Mouse (Mus musculus): ENCODE measurements around the gene Ttll8.

The Ttll8 gene

GRCm38 (mm10) chr15:88859206-88859970 lies 94.8 kb downstream of the Ttll8 start:
- DNase-seq (ENCODE audit: low spot score), result no peak

GRCm38 (mm10) chr15:88858707-88859106 lies 95.5 kb downstream of the Ttll8 start:
- no peak for DNase-seq (ENCODE audit: low spot score)

GRCm38 (mm10) chr15:88858141-88858541 lies 96.1 kb downstream of the Ttll8 start:
- DNase-seq (ENCODE audit: low spot score), result no peak

DNA sequence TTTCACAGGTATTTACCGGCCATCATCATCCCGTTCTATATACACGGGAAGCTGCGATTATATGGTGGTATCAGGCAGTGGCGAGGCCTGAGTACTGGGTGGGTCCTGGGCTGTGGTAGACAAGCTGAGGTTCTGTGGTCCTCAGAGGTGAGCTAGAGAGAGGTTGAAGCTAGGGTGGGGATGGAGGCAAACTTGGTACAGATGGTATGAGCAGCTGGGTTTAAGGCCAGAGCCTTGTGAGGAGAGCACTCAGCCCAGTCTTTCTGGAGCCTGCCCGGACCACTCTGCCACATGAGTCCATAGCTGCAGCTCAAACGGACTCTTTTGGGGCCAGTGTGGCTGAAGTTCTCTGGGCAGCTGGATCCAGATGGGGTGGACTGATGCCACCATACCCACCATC lies 96.9 kb downstream of the Ttll8 start:
- no peak for DNase-seq (ENCODE audit: low spot score)

- DNase-seq (ENCODE audit: low spot score), result no peak
Measured at GRCm38 (mm10) chr15:88856613-88857012, 97.6 kb downstream of the Ttll8 start.

- no peak for DNase-seq (ENCODE audit: low spot score)
Measured at GRCm38 (mm10) chr15:88855896-88856417, 98.3 kb downstream of the Ttll8 start.

GRCm38 (mm10) chr15:88854969-88855830 lies 99.0 kb downstream of the Ttll8 start:
- DNase-seq (ENCODE audit: low spot score), result no peak

DNA sequence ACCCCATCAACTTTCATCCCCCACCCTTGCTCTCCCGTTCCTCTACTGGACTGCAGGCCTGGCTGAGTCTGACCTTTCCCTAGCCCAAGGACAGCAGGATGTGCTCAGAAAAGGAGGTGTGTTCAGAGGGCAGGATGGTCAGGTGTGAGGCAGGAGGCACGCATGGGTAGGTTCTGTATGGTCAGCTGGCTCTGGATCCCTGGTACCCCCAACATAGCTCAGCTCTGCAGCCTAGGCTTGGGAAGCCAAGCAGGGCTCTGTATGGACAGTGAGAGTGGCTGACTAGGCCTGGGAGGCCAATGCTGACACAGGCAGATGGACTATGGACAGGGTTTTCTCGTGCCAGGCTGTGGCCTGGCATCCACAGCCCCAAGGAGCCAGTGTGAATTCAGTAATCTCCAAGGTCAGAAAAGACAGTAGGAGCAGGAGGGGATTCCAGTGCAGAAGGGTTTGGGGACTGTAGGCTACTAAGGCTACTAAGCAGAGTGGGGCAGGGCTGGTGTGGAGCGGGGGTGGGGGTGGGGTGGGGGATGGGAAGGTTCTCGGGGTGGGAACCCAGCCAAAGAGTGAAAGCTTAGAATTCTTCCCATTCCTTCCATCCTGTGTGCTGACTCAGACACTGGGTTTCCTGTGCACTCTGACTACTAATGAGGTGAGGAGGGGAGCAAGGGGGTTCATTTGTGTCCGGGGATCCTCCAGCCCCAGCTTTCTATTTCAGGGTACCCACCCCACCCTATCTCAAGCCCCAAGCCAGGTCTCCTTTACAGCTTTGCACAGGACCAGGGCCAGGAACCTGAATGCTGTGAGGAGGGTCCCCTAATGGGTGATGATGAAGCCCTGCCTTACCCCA lies 99.9 kb downstream of the Ttll8 start:
- no peak for DNase-seq (ENCODE audit: low spot score)

DNA sequence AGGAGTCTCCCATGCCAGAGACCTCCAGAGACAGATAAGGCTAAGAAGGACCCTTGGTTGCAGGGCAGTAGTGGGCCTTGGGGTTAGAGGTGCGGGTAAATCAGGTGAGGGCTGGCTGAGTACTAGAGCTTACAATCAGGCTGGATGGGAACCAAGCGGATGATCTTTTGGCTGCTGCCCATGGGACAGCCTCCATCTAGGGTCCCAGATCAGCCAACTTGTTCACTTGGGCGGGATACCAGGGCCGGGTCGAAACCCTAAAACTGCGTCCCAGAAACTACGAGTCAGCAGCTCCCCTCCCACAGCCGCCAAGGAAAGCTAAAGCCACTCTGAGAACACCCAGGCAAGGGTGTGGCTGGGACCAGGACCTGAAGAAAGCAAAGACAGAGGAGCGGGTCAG lies 101.1 kb downstream of the Ttll8 start:
- no peak for DNase-seq (ENCODE audit: low spot score)

GRCm38 (mm10) chr15:88851507-88852149 lies 102.6 kb downstream of the Ttll8 start:
- DNase-seq (ENCODE audit: low spot score), result no peak

- no peak for DNase-seq (ENCODE audit: low spot score)
Measured at GRCm38 (mm10) chr15:88851076-88851475, 103.1 kb downstream of the Ttll8 start.

DNA sequence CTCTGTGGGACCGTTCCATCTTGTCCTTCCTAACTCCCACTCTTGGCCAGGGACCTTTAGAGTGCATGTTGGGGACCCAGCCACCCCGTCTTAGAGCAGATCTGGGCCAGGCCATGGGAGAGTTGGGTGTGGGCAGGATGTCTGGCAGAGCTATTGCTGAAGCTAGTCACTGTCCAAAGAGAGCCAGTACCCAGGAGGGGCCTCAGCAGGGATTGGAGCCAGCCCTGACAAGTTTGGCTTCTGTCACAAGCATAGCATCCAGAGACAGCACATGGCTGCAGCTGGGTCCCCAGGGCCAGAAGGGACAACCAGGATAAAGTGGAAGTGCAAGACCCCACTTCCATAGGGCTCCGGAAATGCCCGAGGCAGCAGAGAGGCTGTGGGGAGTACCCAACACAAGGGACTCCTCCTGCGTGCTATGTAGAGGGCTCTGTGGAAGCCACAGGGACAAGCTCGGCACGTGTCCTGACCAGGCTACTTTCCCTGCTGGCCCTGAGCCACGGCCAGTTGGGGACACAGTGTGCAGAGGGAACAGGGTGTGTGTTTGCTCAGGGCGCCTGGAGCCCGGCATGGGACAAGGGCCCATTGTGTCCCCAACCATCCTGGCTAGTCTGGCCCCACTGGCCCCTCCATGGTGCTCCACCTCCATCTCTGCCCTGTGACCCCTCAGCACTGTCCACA lies 103.9 kb downstream of the Ttll8 start:
- DNase-seq (ENCODE audit: low spot score), result no peak

- DNase-seq (ENCODE audit: low spot score), result no peak
Measured at GRCm38 (mm10) chr15:88849621-88850020, 104.6 kb downstream of the Ttll8 start.

GRCm38 (mm10) chr15:88848661-88849060 lies 105.6 kb downstream of the Ttll8 start:
- DNase-seq (ENCODE audit: low spot score), result no peak

- no peak for DNase-seq (ENCODE audit: low spot score)
Measured at GRCm38 (mm10) chr15:88844966-88845365, 109.3 kb downstream of the Ttll8 start.

DNA sequence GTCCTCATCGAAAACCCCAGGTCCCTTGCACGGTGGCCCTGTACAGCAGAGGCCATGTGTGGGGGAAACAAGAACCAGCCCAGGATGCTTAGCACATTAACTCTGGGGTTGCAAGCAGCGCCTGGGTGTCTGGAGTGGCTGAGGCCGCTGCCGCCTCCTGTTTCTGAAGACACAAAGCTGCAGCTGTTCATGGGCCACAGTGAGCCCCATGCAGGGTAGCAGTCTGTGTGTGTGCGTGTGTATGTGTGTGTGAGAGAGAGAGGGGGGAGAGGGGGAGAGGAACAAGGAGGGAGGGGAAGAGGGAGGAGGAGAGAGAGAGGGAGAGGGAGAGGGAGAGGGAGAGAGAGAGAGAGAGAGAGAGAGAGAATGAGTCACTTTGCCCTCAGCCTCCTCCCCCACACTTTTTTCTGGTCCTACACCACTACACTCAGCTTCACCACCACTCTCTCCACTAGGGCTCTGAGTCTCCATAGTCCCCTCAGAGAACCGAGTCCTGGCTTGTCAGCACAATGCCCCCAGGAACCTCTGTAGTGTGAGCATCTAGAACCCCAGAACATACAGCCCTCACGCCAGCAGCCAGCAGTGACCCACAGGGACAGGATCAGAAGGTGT lies 110.6 kb downstream of the Ttll8 start:
- DNase-seq (ENCODE audit: low spot score), result no peak

GRCm38 (mm10) chr15:88842300-88842673 lies 111.9 kb downstream of the Ttll8 start:
- no peak for DNase-seq (ENCODE audit: low spot score)

GRCm38 (mm10) chr15:88841580-88842299 lies 112.5 kb downstream of the Ttll8 start:
- DNase-seq (ENCODE audit: low spot score), result no peak

DNA sequence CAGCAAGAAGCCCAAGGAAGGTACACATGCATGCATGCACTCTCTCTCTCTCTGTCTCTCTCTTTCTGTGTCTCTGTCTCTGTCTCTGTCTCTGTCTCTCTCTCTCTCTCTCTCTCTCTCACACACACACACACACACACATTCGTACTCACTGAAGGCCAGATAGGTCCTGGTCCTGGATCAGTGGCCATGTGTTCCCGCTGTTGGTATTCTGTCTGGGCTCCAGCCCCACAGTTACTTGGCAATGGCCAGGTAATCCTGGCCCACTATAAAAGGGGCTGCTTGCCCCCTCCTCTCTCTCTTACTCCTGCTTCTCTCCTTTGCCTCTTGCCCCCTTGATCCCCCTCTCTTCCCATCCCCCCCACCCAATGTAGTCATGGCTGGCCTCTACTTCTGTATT lies 113.1 kb downstream of the Ttll8 start:
- no peak for DNase-seq (ENCODE audit: low spot score)
